Mouse (Mus musculus): ENCODE measurements around the gene Snd1. TPM values are rescaled to one million over a fixed set of nuclear protein-coding genes. Genes with fewer than 3 reads are reported as not detected.

The Snd1 gene
- polyA plus RNA-seq, 1 experiment from 2014 or later, result 39.4 TPM

DNA sequence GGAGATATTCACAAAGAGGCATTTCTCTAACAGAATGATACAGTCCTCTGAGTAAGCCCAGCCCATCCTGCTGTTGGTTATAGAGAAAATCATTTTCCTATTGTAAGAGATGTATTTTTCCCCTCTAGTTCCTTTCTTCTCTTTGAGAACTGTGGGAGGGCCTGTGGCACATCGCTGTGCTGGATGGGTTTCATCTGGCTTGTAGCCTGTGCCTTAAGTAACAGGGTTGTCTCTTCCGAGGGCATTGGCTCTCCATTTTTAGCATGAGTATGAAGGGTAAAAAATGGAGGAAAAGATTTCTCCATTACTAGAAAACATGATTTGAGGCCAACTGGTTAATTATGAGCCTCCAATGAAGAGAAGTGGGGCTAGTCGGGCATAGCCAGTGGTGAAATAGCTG, 140.5 kb downstream of the Snd1 start:
- TF ChIP-seq CTCF (IDR thresholded peaks at IDR 0.05; ENCODE audit: low read depth), result no peak
- Histone ChIP-seq H3K4me2 (replicated peaks; ENCODE audit: low read depth) (no peak overlapping the region), H3K4me3 (ENCODE audit: low read depth, low read length) (no peak overlapping the region), H3K36me3 (ENCODE audit: control insufficient read depth, insufficient read depth) (no peaks in the 10 kb centered on the region), H3K9me3 (ENCODE audit: control insufficient read depth) (no peaks in the 10 kb centered on the region), H3K27me3 (replicated peaks; ENCODE audit: control insufficient read depth, insufficient read depth, low read length) (no peaks in the 10 kb centered on the region), H3K27ac (ENCODE audit: low read depth, low read length) (no peak overlapping the region), H3K9ac (ENCODE audit: low read depth, low read length) (no peak overlapping the region), H3K4me1 (replicated peaks; ENCODE audit: control insufficient read depth, insufficient read depth, low read length) (peaks cover 5% of the 10 kb centered on the region)
- WGBS, result 92% methylated on average over 3 of the region's 3 CpGs
- no peak for ATAC-seq

DNA sequence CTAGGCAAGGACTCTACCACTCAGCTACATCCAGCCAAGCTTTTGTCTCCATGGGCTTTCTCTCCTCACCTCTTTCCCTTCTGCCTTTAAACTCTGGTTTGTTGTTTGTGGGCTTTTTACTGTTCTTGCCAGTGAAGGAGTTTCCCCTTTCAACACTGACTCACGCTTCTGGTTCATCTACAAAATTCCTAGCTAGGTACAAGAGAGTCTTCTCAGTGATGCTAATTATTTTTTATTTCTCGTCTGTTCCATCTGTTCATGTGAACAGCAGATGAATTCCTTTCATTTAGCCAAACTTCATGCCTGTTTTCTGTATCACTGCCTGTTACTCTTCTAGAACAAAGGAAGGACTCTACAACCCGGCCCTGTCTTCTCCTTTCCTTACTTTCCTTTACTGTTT, 141.0 kb downstream of the Snd1 start:
- Histone ChIP-seq H3K4me3 (ENCODE audit: low read depth, low read length) (no peak overlapping the region), H3K4me1 (replicated peaks; ENCODE audit: control insufficient read depth, insufficient read depth, low read length) (peaks cover 5% of the 10 kb centered on the region), H3K36me3 (ENCODE audit: control insufficient read depth, insufficient read depth) (no peaks in the 10 kb centered on the region), H3K27me3 (replicated peaks; ENCODE audit: control insufficient read depth, insufficient read depth, low read length) (no peaks in the 10 kb centered on the region), H3K9me3 (ENCODE audit: control insufficient read depth) (no peaks in the 10 kb centered on the region), H3K27ac (ENCODE audit: low read depth, low read length) (no peak overlapping the region), H3K9ac (ENCODE audit: low read depth, low read length) (no peak overlapping the region), H3K4me2 (replicated peaks; ENCODE audit: low read depth) (no peak overlapping the region)
- WGBS, result 78% methylated on average over 3 of the region's 3 CpGs
- no peak for TF ChIP-seq CTCF (IDR thresholded peaks at IDR 0.05; ENCODE audit: low read depth)
- no peak for ATAC-seq

DNA sequence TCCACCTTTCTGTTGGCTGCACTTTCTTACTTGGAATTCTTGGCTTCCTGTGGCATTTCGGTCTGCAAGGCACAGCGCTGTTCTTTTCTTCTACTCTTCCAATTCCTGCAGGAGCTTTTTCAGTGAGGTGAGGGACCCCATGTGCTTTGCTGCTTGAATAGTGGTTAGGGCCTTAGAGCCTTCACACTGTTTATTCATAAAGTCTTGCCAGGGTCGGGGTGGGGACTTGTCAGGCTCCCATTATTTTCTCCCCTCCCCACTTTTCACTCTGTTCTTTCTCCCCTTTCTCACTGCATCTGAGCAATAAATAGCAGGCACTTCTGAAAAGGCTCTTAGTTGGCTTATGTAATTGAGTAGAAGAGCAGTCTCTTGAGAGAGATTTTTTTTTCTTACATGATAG, 143.4 kb downstream of the Snd1 start:
- no peaks in the 10 kb centered on the region for H3K9me3 ChIP-seq (ENCODE audit: control insufficient read depth)
- no peak overlapping the region for H3K9ac ChIP-seq (ENCODE audit: low read depth, low read length)
- H3K27ac ChIP-seq (ENCODE audit: low read depth, low read length), result no peak overlapping the region
- no peaks in the 10 kb centered on the region for H3K36me3 ChIP-seq (ENCODE audit: control insufficient read depth, insufficient read depth)
- H3K27me3 ChIP-seq (replicated peaks; ENCODE audit: control insufficient read depth, insufficient read depth, low read length), result no peaks in the 10 kb centered on the region
- no peak overlapping the region for H3K4me3 ChIP-seq (ENCODE audit: low read depth, low read length)
- 53% methylated on average over 3 of the region's 3 CpGs for WGBS
- no peak for TF ChIP-seq CTCF (IDR thresholded peaks at IDR 0.05; ENCODE audit: low read depth)
- peak overlapping the region; percentile 40; the same call in 1 of the 2 replicates for H3K4me2 ChIP-seq (replicated peaks; ENCODE audit: low read depth)
- no peak for ATAC-seq
- peaks cover 5% of the 10 kb centered on the region for H3K4me1 ChIP-seq (replicated peaks; ENCODE audit: control insufficient read depth, insufficient read depth, low read length)

DNA sequence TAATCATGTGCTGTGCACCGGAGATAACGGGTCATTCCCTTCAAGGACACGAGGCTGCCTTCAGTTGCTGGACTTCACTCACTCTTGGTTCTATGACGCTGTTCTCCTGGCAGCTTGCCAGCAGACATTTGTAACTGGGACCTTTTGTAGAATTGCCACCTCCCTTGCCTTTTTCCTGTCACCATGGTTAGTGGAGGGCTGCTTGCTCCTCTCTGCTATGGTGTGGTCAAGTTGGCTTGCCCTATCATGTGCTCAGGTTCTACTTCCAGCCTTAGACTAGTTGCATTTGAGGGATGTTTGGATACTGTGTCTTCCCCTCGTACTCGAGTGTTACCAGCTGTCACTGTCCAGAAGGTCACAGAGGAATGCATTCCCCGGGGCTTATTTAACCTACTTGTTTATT, 143.8 kb downstream of the Snd1 start:
- Histone ChIP-seq H3K9me3 (ENCODE audit: control insufficient read depth) (no peaks in the 10 kb centered on the region), H3K4me1 (replicated peaks; ENCODE audit: control insufficient read depth, insufficient read depth, low read length) (peaks cover 5% of the 10 kb centered on the region), H3K4me2 (replicated peaks; ENCODE audit: low read depth) (peak overlapping the region; percentile 40), H3K9ac (ENCODE audit: low read depth, low read length) (no peak overlapping the region), H3K27me3 (replicated peaks; ENCODE audit: control insufficient read depth, insufficient read depth, low read length) (no peaks in the 10 kb centered on the region), H3K4me3 (ENCODE audit: low read depth, low read length) (no peak overlapping the region), H3K36me3 (ENCODE audit: control insufficient read depth, insufficient read depth) (no peaks in the 10 kb centered on the region), H3K27ac (ENCODE audit: low read depth, low read length) (no peak overlapping the region)
- 7% methylated on average over 7 of the region's 7 CpGs for WGBS
- TF ChIP-seq CTCF (IDR thresholded peaks at IDR 0.05; ENCODE audit: low read depth), result no peak
- peak; percentile 56; the same call in 1 of the 2 replicates for ATAC-seq

DNA sequence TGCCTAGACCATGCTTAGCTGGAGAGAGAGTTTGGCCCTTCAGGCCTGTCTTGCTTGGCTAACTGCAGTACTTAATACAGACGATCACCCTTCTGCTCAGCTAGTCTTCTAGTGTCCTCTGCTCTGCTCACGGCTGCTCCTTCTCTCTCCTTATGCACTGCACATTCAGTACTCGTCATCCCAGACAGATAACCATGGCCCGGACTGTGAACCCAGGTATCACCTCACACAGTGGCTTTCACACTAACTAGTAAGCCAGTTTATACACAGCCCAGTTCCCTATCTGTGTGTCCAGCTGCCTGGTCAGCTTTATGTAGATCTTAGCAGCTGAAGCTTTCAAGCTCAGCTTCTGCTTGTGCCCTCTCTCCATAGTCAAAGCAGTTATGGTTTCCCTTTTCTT, 146.5 kb downstream of the Snd1 start:
- no peaks in the 10 kb centered on the region for H3K27me3 ChIP-seq (replicated peaks; ENCODE audit: control insufficient read depth, insufficient read depth, low read length)
- ATAC-seq, result peak; percentile 54; the same call in 1 of the 2 replicates
- no peak overlapping the region for H3K4me3 ChIP-seq (ENCODE audit: low read depth, low read length)
- peaks cover 5% of the 10 kb centered on the region for H3K4me1 ChIP-seq (replicated peaks; ENCODE audit: control insufficient read depth, insufficient read depth, low read length)
- no peak overlapping the region for H3K9ac ChIP-seq (ENCODE audit: low read depth, low read length)
- H3K9me3 ChIP-seq (ENCODE audit: control insufficient read depth), result no peaks in the 10 kb centered on the region
- TF ChIP-seq CTCF (IDR thresholded peaks at IDR 0.05; ENCODE audit: low read depth), result no peak
- H3K4me2 ChIP-seq (replicated peaks; ENCODE audit: low read depth), result no peak overlapping the region
- H3K27ac ChIP-seq (ENCODE audit: low read depth, low read length), result no peak overlapping the region
- 72% methylated on average over 4 of the region's 4 CpGs for WGBS
- no peaks in the 10 kb centered on the region for H3K36me3 ChIP-seq (ENCODE audit: control insufficient read depth, insufficient read depth)

DNA sequence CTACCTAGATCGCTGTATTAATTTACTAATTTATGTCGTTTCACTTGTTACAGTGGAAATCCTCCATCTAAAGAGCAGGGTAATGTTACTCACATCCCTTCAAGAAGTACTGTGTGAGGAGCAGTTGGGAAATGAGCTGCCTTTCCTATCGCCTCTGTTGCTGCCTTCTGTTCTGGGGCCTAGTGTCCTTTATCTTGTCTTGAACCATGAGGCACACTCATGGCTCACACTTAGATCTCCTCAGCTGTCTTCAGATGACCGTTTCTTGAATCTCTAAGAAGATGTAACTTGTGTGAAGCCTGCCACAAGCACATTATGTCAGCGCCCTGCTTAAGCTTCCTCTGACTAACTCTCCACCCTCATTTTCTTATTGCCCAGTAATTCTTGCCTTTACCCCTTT, 147.0 kb downstream of the Snd1 start:
- no peaks in the 10 kb centered on the region for H3K36me3 ChIP-seq (ENCODE audit: control insufficient read depth, insufficient read depth)
- TF ChIP-seq CTCF (IDR thresholded peaks at IDR 0.05; ENCODE audit: low read depth), result no peak
- 81% methylated on average over 5 of the region's 5 CpGs for WGBS
- H3K27ac ChIP-seq (ENCODE audit: low read depth, low read length), result no peak overlapping the region
- no peaks in the 10 kb centered on the region for H3K9me3 ChIP-seq (ENCODE audit: control insufficient read depth)
- no peak for ATAC-seq
- H3K4me2 ChIP-seq (replicated peaks; ENCODE audit: low read depth), result no peak overlapping the region
- H3K9ac ChIP-seq (ENCODE audit: low read depth, low read length), result no peak overlapping the region
- H3K27me3 ChIP-seq (replicated peaks; ENCODE audit: control insufficient read depth, insufficient read depth, low read length), result no peaks in the 10 kb centered on the region
- H3K4me1 ChIP-seq (replicated peaks; ENCODE audit: control insufficient read depth, insufficient read depth, low read length), result peaks cover 5% of the 10 kb centered on the region
- no peak overlapping the region for H3K4me3 ChIP-seq (ENCODE audit: low read depth, low read length)

DNA sequence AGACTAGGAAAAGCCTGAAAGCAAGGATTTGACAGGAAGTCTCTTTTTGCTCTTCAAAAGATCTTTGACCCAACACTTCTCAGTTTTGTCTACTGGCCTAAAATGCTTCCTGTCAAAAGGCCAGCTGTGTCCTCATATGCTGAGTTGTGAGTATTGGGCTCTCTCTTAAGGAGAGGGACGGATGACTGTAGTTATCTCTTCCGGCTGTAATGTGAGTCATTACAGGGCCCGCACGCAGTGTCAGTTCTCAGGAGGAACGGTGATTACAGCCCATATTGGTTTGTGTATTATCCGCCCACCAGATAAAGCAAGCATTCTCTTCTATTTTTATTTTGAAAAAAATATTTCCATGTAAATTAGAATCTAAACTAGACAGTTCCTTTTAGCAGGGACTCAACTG, 147.6 kb downstream of the Snd1 start:
- H3K4me3 ChIP-seq (ENCODE audit: low read depth, low read length), result no peak overlapping the region
- no peak overlapping the region for H3K4me2 ChIP-seq (replicated peaks; ENCODE audit: low read depth)
- peaks cover 5% of the 10 kb centered on the region for H3K4me1 ChIP-seq (replicated peaks; ENCODE audit: control insufficient read depth, insufficient read depth, low read length)
- 17% methylated on average over 6 of the region's 6 CpGs for WGBS
- H3K27ac ChIP-seq (ENCODE audit: low read depth, low read length), result no peak overlapping the region
- TF ChIP-seq CTCF (IDR thresholded peaks at IDR 0.05; ENCODE audit: low read depth), result no peak
- no peaks in the 10 kb centered on the region for H3K36me3 ChIP-seq (ENCODE audit: control insufficient read depth, insufficient read depth)
- H3K9me3 ChIP-seq (ENCODE audit: control insufficient read depth), result no peaks in the 10 kb centered on the region
- ATAC-seq, result no peak
- H3K9ac ChIP-seq (ENCODE audit: low read depth, low read length), result no peak overlapping the region
- no peaks in the 10 kb centered on the region for H3K27me3 ChIP-seq (replicated peaks; ENCODE audit: control insufficient read depth, insufficient read depth, low read length)
